18 mouse cellular contexts compared by ENCODE assay signal in the genomic region with DNA sequence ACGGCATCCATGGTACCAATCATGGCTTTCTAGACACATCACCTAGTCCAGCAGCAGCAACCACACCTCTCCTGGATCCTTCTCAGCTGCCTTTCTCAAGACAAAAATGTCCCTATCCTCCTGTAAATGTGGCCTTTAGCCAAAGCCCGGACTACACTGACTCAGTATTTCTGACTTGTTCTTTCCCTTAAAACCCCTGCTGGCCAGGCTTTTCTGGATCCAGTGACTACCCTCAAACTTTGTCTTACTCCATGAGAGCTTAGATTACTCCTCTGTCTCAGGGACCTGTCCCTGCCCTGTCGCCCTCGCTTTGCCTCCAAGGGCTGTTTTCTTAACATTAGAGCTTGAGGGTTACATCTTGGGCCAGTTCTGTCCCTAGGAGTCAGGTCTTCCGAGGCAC. TPM values are rescaled to one million over a fixed set of nuclear protein-coding genes. Genes with fewer than 3 reads are reported as not detected.
"Had no signal": no experiment of that assay in that cellular context is flagged by ENCODE, and none has a peak within 500 bp of the region (broad histone marks: within the 10 kb centered on the region; RNA-seq: fewer than 3 reads in every experiment).

No protein-coding gene starts in this region.

- ATAC-seq: liver, embryonic 12.5 days had no signal

- H3K9me3 ChIP-seq: limb, embryonic 10.5 days; limb, embryonic 13.5 days; liver, embryonic 12.5 days; liver, embryonic 15.5 days; megakaryocyte, embryonic 14.5 days; midbrain, embryonic 10.5 days; stomach, embryonic 15.5 days had no signal

- H3K9ac ChIP-seq: limb, embryonic 13.5 days; liver, embryonic 12.5 days; liver, embryonic 15.5 days; lung, embryonic 14.5 days; stomach, embryonic 15.5 days had no signal

- H3K27me3 ChIP-seq: limb, embryonic 13.5 days; liver, embryonic 12.5 days; liver, embryonic 15.5 days; megakaryocyte, embryonic 14.5 days; stomach, embryonic 15.5 days had no signal

- DNase-seq: kidney, adult 9 months; thymus, postnatal 25 days had no signal

- H3K4me2 ChIP-seq: limb, embryonic 13.5 days; liver, embryonic 12.5 days; liver, embryonic 15.5 days; lung, embryonic 14.5 days; stomach, embryonic 15.5 days had no signal

- H3K36me3 ChIP-seq: liver, embryonic 15.5 days; stomach, embryonic 15.5 days had no signal

- H3K27ac ChIP-seq: limb, embryonic 10.5 days; limb, embryonic 13.5 days; liver, embryonic 12.5 days; liver, embryonic 15.5 days; midbrain, embryonic 10.5 days; stomach, embryonic 15.5 days had no signal

- H3K4me1 ChIP-seq: limb, embryonic 10.5 days; liver, embryonic 12.5 days; liver, embryonic 15.5 days; megakaryocyte, embryonic 14.5 days; midbrain, embryonic 10.5 days had no signal

- H3K4me3 ChIP-seq: limb, embryonic 10.5 days; limb, embryonic 13.5 days; liver, embryonic 12.5 days; liver, embryonic 15.5 days; megakaryocyte, embryonic 14.5 days; midbrain, embryonic 10.5 days; stomach, embryonic 15.5 days had no signal

RNA-seq across cellular contexts. Expression of a gene that starts 0.7 kb away (rescaled TPM):
- polyA plus RNA-seq: limb, embryonic 10.5 days; lung, embryonic 14.5 days; midbrain, embryonic 14.5 days; small intestine, adult 2 months had no signal

RNA-seq across cellular contexts. Expression of a gene that starts 38.0 kb away (rescaled TPM):
- polyA plus RNA-seq: limb, embryonic 10.5 days; liver, embryonic 12.5 days; liver, embryonic 15.5 days; lung, embryonic 14.5 days; lung, postnatal 0 days; midbrain, embryonic 10.5 days; midbrain, embryonic 14.5 days; midbrain, postnatal 0 days; neural tube, embryonic 11.5 days; neural tube, embryonic 14.5 days; small intestine, adult 2 months had no signal

RNA-seq across cellular contexts. Expression of a gene that starts 59.6 kb away (rescaled TPM):
- polyA plus RNA-seq: kidney, embryonic 16.5 days; limb, embryonic 10.5 days; limb, embryonic 13.5 days; liver, embryonic 12.5 days; liver, embryonic 15.5 days; lung, postnatal 0 days; midbrain, embryonic 10.5 days; midbrain, embryonic 14.5 days; midbrain, postnatal 0 days; neural tube, embryonic 11.5 days; neural tube, embryonic 14.5 days; small intestine, adult 2 months; stomach, embryonic 15.5 days; thymus, postnatal 0 days had no signal
